Mouse (Mus musculus): ENCODE results near the gene Plekhs1.

GRCm38 (mm10) chr19:56477253-56477652 is 15.8 kb downstream of the Plekhs1 start:
- no peak for TF ChIP-seq CTCF (IDR thresholded peaks at IDR 0.05; ENCODE audit: insufficient read depth, low read length)
- no peak for TF ChIP-seq POLR2A (IDR thresholded peaks at IDR 0.05; ENCODE audit: borderline replicate concordance, extremely low read depth, low read depth, low read length)
